Mouse (Mus musculus) cerebellum, adult 2 months (tissue): Measurements from ENCODE around the gene Prcc.

Experiments used
- CTCF ChIP-seq: fragments of 200-500 bp; IDR thresholded peaks from 2 replicates; pipeline ENCODE4 v1.5.1; 2011; ENCODE audit warnings: low read depth, mild to moderate bottlenecking, control low read depth, low read length, moderate library complexity, borderline replicate concordance; ENCODE audit not compliant: insufficient read depth
- POLR2A ChIP-seq: fragments of 200-500 bp; IDR thresholded peaks from 2 replicates; pipeline ENCODE4 v1.6.1; 2011; ENCODE audit warnings: low read length, control low read depth, borderline replicate concordance; ENCODE audit not compliant: insufficient read depth

- TF ChIP-seq CTCF (no peak), POLR2A (no peak)
These were observed 49.1 kb upstream of the Prcc start for GRCm38 (mm10) chr3:87934501-87934900.
